Mouse (Mus musculus): ENCODE measurements around the gene Yipf1. TPM values are rescaled to one million over a fixed set of nuclear protein-coding genes. Genes with fewer than 3 reads are reported as not detected.

Gene Yipf1
- polyA plus RNA-seq, 1 experiment = 37.3 TPM

DNA sequence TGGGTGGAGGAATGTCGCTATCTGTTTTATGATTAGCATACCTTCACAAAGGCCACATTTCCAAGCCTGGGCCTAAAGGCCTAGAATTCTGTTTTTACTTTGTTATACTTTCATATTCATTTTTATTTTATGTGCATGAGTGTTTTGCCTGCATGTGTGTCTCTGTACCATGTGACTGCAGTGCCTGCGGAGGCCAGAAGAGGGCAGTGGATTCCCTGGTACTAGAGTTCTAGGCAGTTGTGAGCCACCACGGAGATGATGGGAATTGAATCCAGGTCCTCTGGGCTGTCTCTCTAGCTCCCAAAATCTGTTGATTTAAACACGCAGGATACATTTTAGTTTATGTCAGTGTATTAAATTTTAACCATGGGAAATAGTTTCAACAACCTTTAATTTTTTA, 19.4 kb downstream of the Yipf1 start:
- TF ChIP-seq E2F4 (IDR thresholded peaks at IDR 0.05; ENCODE audit: insufficient read depth) (no peak), TCF12 (IDR thresholded peaks at IDR 0.05; ENCODE audit: insufficient read depth, poor library complexity, severe bottlenecking) (no peak), MAX (IDR thresholded peaks at IDR 0.05; ENCODE audit: low read depth) (no peak), REST (IDR thresholded peaks at IDR 0.05; ENCODE audit: insufficient read depth, insufficient read length) (no peak), CEBPB (IDR thresholded peaks at IDR 0.05; ENCODE audit: insufficient read depth, poor library complexity, severe bottlenecking) (no peak), USF1 (IDR thresholded peaks at IDR 0.05; ENCODE audit: low read depth) (no peak), MYOD1 (IDR thresholded peaks at IDR 0.05; ENCODE audit: control insufficient read depth in 1 of 3, insufficient read length in 2 of 3, low read depth in 2 of 3) (no peak), MYOG (IDR thresholded peaks at IDR 0.05; ENCODE audit: control insufficient read depth in 1 of 3, insufficient read depth in 1 of 3, insufficient read length in 2 of 3, low read depth in 2 of 3) (no peak), SRF (IDR thresholded peaks at IDR 0.05; ENCODE audit: control insufficient read depth, insufficient read length, low read depth) (no peak), TCF3 (IDR thresholded peaks at IDR 0.05; ENCODE audit: insufficient read length, low read depth) (no peak), POLR2AphosphoS2 (IDR thresholded peaks at IDR 0.05; ENCODE audit: insufficient read length, low read depth) (no peak), POLR2A (IDR thresholded peaks at IDR 0.05; ENCODE audit: insufficient read length, low read depth) (no peak)
- Histone ChIP-seq H3K36me3 (ENCODE audit: control insufficient read depth, insufficient read depth) (no peaks in the 10 kb centered on the region), H3ac (ENCODE audit: control insufficient read depth, insufficient read length) (no peak overlapping the region), H3K4me3 (no peak overlapping the region), H3K27me3 (ENCODE audit: control insufficient read depth, insufficient read depth, insufficient read length) (no peaks in the 10 kb centered on the region), H3K79me2 (ENCODE audit: control insufficient read depth, insufficient read depth) (no peaks in the 10 kb centered on the region), H3K4me2 (ENCODE audit: low read depth) (no peak overlapping the region)

DNA sequence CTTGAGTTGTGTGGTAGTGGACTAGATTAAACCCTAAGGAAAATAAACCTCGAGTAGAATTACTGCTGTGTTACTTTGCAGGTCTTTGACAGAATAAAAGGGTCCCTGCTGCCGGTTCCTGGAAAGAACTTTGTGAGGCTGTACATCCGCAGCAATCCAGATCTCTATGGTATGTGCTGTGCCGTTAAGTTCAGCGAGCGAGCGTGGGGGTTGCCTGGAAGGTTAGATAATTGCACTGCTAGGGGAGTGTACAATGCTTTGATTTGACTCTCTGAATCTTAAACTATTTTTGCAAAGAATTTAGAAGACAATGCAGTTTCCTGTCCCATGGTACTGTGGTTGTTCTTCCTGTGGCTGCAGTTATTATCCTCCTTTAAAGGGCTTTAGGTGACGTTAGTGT, 22.2 kb downstream of the Yipf1 start:
- Histone ChIP-seq H3K36me3 (ENCODE audit: control insufficient read depth, insufficient read depth) (no peaks in the 10 kb centered on the region), H3K4me2 (ENCODE audit: low read depth) (no peak overlapping the region), H3K27me3 (ENCODE audit: control insufficient read depth, insufficient read depth, insufficient read length) (no peaks in the 10 kb centered on the region), H3ac (ENCODE audit: control insufficient read depth, insufficient read length) (no peak overlapping the region), H3K79me2 (ENCODE audit: control insufficient read depth, insufficient read depth) (no peaks in the 10 kb centered on the region), H3K4me3 (no peak overlapping the region)
- TF ChIP-seq POLR2A (IDR thresholded peaks at IDR 0.05; ENCODE audit: insufficient read length, low read depth) = no peak
- no peak for TF ChIP-seq MYOD1 (IDR thresholded peaks at IDR 0.05; ENCODE audit: control insufficient read depth in 1 of 3, insufficient read length in 2 of 3, low read depth in 2 of 3)
- no peak for TF ChIP-seq CEBPB (IDR thresholded peaks at IDR 0.05; ENCODE audit: insufficient read depth, poor library complexity, severe bottlenecking)
- no peak for TF ChIP-seq REST (IDR thresholded peaks at IDR 0.05; ENCODE audit: insufficient read depth, insufficient read length)
- no peak for TF ChIP-seq USF1 (IDR thresholded peaks at IDR 0.05; ENCODE audit: low read depth)
- no peak for TF ChIP-seq SRF (IDR thresholded peaks at IDR 0.05; ENCODE audit: control insufficient read depth, insufficient read length, low read depth)
- no peak for TF ChIP-seq POLR2AphosphoS2 (IDR thresholded peaks at IDR 0.05; ENCODE audit: insufficient read length, low read depth)
- no peak for TF ChIP-seq MAX (IDR thresholded peaks at IDR 0.05; ENCODE audit: low read depth)
- TF ChIP-seq MYOG (IDR thresholded peaks at IDR 0.05; ENCODE audit: control insufficient read depth in 1 of 3, insufficient read depth in 1 of 3, insufficient read length in 2 of 3, low read depth in 2 of 3) = no peak
- TF ChIP-seq E2F4 (IDR thresholded peaks at IDR 0.05; ENCODE audit: insufficient read depth) = no peak
- no peak for TF ChIP-seq TCF12 (IDR thresholded peaks at IDR 0.05; ENCODE audit: insufficient read depth, poor library complexity, severe bottlenecking)
- TF ChIP-seq TCF3 (IDR thresholded peaks at IDR 0.05; ENCODE audit: insufficient read length, low read depth) = no peak

DNA sequence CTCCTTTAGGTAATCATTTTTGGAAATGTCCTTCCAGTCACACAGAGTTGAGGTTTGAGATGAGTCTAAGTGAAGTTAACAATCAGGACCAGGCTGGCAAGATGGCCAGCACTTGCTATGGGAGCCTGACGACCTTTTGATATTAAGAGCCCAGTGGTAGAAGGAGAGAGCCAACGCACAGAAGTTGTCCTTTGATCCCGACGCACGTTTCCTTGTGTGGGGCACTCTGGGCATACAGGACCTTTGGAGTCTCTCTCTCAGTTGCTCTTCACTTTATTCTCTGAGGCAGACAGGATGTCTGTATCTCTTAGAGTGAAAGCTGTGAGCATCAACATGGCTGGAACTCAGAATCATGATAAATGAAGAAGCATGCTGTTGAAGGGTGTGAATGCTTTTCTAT, 23.3 kb downstream of the Yipf1 start:
- H3K79me2 ChIP-seq (ENCODE audit: control insufficient read depth, insufficient read depth) = no peaks in the 10 kb centered on the region
- H3K4me2 ChIP-seq (ENCODE audit: low read depth) = no peak overlapping the region
- H3ac ChIP-seq (ENCODE audit: control insufficient read depth, insufficient read length) = no peak overlapping the region
- no peaks in the 10 kb centered on the region for H3K27me3 ChIP-seq (ENCODE audit: control insufficient read depth, insufficient read depth, insufficient read length)
- no peak overlapping the region for H3K4me3 ChIP-seq
- H3K36me3 ChIP-seq (ENCODE audit: control insufficient read depth, insufficient read depth) = peaks cover 6% of the 10 kb centered on the region
- no peak for TF ChIP-seq MYOD1 (IDR thresholded peaks at IDR 0.05; ENCODE audit: control insufficient read depth in 1 of 3, insufficient read length in 2 of 3, low read depth in 2 of 3)

DNA sequence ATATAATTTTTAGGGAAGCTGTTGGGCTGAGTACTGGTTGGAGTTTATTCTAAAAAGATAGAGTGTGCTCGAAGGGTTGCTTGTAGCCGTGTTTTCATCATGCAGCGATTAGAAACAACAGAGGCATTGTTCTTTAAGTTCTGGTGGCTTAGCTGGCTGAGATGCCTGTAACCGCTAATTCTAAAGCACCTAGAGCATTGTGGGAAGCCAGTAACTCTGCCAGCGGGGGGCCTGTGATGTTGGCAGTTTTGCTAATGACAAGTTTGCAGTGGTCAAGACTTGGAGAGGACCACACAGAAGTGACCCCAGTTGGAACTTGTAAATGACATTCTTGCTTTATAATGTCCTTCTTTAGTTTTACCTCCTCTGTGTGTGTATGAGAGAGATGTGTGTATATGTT, 27.2 kb downstream of the Yipf1 start:
- H3ac ChIP-seq (ENCODE audit: control insufficient read depth, insufficient read length) = no peak overlapping the region
- H3K4me2 ChIP-seq (ENCODE audit: low read depth) = no peak overlapping the region
- peaks cover 8% of the 10 kb centered on the region for H3K36me3 ChIP-seq (ENCODE audit: control insufficient read depth, insufficient read depth)
- H3K27me3 ChIP-seq (ENCODE audit: control insufficient read depth, insufficient read depth, insufficient read length) = no peaks in the 10 kb centered on the region
- no peak overlapping the region for H3K4me3 ChIP-seq
- H3K79me2 ChIP-seq (ENCODE audit: control insufficient read depth, insufficient read depth) = no peaks in the 10 kb centered on the region
- TF ChIP-seq REST (IDR thresholded peaks at IDR 0.05; ENCODE audit: insufficient read depth, insufficient read length) = no peak

DNA sequence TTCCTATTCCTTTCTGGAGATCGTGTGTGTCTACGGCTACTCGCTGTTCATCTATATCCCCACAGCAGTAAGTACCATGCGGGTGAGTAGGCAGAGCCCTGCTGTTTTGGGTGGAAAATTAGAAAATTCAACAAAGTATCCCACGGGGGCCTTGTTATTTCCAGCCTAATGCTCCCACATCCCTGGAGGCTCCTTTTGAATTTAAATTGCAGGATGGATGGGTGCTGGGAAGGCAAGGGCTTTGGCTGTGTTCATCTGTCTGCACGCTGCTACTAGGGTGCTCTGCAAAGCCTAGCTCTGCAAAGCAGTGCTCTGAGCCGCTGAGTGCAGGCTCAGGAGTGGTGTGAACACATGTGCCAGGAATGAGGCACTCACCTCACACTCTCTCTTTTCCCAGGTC, 30.4 kb downstream of the Yipf1 start:
- Histone ChIP-seq H3K79me2 (ENCODE audit: control insufficient read depth, insufficient read depth) (no peaks in the 10 kb centered on the region), H3K4me2 (ENCODE audit: low read depth) (no peak overlapping the region), H3K4me3 (no peak overlapping the region), H3ac (ENCODE audit: control insufficient read depth, insufficient read length) (no peak overlapping the region), H3K27me3 (ENCODE audit: control insufficient read depth, insufficient read depth, insufficient read length) (no peaks in the 10 kb centered on the region), H3K36me3 (ENCODE audit: control insufficient read depth, insufficient read depth) (peaks cover 8% of the 10 kb centered on the region)
- TF ChIP-seq E2F4 (IDR thresholded peaks at IDR 0.05; ENCODE audit: insufficient read depth) = no peak
- no peak for TF ChIP-seq SRF (IDR thresholded peaks at IDR 0.05; ENCODE audit: control insufficient read depth, insufficient read length, low read depth)
- TF ChIP-seq REST (IDR thresholded peaks at IDR 0.05; ENCODE audit: insufficient read depth, insufficient read length) = no peak
- TF ChIP-seq TCF12 (IDR thresholded peaks at IDR 0.05; ENCODE audit: insufficient read depth, poor library complexity, severe bottlenecking) = no peak
- TF ChIP-seq MYOD1 (IDR thresholded peaks at IDR 0.05; ENCODE audit: control insufficient read depth in 1 of 3, insufficient read length in 2 of 3, low read depth in 2 of 3) = no peak
- TF ChIP-seq MAX (IDR thresholded peaks at IDR 0.05; ENCODE audit: low read depth) = no peak
- no peak for TF ChIP-seq TCF3 (IDR thresholded peaks at IDR 0.05; ENCODE audit: insufficient read length, low read depth)
- no peak for TF ChIP-seq POLR2A (IDR thresholded peaks at IDR 0.05; ENCODE audit: insufficient read length, low read depth)
- TF ChIP-seq MYOG (IDR thresholded peaks at IDR 0.05; ENCODE audit: control insufficient read depth in 1 of 3, insufficient read depth in 1 of 3, insufficient read length in 2 of 3, low read depth in 2 of 3) = no peak
- no peak for TF ChIP-seq USF1 (IDR thresholded peaks at IDR 0.05; ENCODE audit: low read depth)
- no peak for TF ChIP-seq POLR2AphosphoS2 (IDR thresholded peaks at IDR 0.05; ENCODE audit: insufficient read length, low read depth)
- no peak for TF ChIP-seq CEBPB (IDR thresholded peaks at IDR 0.05; ENCODE audit: insufficient read depth, poor library complexity, severe bottlenecking)
